Mouse (Mus musculus) CD4-positive, CD25-positive, alpha-beta regulatory T cell, adult 2 months (primary cell): ENCODE measurements around the gene Frmd8.

Experiments
- DNase-seq: peaks from one replicate; pipeline ENCODE4 v3.0.0-alpha.2; 2012; ENCODE audit warnings: low read depth, low spot score

The Frmd8 gene

DNA sequence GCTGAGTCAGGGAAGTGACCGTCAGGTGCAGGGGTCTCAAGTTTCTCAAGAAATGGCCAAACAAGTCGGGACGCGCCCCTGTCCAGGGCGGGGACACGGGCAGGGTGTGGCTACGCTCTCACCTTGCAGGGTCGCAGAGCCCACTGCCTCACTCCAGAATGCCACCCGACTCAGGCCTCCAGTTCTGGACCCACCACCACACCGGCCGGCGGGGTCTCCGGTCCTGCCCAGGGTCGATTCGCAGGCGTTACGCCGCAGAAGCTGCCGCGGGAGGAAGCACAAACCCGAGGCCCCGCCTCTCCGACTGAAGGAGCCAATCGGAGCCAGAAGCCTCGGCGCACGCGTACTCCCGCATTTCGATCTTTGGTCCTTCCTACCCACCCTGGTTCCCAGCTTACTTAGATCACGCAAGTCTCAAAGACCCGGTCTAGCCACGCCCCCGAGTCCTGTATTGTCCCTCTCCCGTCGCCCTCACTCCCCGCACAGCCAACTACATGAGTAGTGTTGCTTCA lies at the start of gene Frmd8:
Gene Frmd8, minus strand, starts transcription at position 306 of the 512 bp plus-strand sequence.
- peak; percentile 97 for DNase-seq

DNA sequence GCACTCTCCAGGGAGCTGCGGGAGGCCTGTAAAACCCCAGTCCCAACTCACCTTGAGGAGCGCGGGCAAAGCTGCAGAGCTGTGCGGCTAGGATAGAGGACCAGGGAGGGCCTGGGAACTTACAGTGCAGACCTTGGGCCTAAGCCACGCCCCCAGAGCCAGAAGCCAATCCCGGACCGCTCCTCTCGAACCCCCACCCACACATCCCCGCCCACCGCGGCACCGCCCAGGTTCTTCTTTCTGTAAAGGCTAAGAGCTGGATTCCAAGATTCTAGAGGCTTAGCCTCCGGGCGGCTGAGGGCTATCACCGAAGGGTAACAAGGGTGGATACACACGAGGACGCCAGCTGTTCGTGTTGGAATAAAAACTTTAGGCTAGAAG lies 49.6 kb upstream of the Frmd8 start, which contains the start of gene Cdc42ep2:
Gene Cdc42ep2, minus strand, starts transcription at position 104 of the 381 bp plus-strand sequence.
- DNase-seq: peak; percentile 95

GRCm38 (mm10) chr19:5923990-5924712 lies 49.1 kb upstream of the Frmd8 start:
- peak; percentile 89 for DNase-seq

GRCm38 (mm10) chr19:5922963-5923362 lies 47.9 kb upstream of the Frmd8 start:
- DNase-seq: no peak

DNA sequence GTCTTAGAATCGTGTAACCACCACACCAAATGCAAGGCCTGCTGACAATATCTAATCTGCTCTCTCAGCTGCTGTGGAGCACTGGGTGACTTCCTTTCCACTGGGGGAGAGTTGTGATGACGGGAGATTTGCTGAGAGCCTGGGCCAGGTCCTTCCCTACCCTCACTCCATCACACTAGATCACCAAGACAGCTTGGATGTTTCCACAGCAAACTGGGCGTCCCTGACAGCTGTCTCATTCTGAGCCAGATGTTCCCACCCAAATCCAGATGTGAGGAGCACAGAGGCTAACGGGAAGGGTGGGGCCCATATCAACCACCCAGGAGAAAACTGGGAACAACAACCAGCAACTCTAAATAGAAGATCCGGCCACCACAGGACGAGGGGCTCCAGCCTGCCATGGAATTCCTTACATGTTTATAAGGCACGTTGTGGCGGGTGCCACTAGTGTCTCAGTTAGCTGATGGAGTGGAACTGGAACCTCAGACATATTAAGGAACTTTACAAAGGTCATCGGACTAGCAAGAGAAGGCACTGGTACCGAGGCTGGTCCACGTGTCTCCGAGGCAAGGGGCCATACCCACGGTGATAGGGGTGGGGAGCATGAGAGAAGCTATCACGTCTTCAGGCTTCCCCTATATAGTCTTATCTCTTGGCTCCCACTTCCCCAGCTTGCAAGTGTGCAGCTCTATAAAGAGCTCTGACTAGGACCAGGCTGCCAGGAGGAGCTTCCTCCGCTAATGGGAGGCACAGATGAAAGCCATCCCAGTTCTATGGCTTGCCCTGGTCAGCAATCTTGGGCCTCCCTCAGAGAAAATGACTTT lies 47.3 kb upstream of the Frmd8 start:
- no peak for DNase-seq

GRCm38 (mm10) chr19:5921715-5922114 lies 46.6 kb upstream of the Frmd8 start:
- no peak for DNase-seq

- DNase-seq: no peak
Measured at GRCm38 (mm10) chr19:5913007-5913719, 38.1 kb upstream of the Frmd8 start, which contains the start of gene Dpf2. Gene Dpf2 (minus strand): TSS chr19:5913010.

DNA sequence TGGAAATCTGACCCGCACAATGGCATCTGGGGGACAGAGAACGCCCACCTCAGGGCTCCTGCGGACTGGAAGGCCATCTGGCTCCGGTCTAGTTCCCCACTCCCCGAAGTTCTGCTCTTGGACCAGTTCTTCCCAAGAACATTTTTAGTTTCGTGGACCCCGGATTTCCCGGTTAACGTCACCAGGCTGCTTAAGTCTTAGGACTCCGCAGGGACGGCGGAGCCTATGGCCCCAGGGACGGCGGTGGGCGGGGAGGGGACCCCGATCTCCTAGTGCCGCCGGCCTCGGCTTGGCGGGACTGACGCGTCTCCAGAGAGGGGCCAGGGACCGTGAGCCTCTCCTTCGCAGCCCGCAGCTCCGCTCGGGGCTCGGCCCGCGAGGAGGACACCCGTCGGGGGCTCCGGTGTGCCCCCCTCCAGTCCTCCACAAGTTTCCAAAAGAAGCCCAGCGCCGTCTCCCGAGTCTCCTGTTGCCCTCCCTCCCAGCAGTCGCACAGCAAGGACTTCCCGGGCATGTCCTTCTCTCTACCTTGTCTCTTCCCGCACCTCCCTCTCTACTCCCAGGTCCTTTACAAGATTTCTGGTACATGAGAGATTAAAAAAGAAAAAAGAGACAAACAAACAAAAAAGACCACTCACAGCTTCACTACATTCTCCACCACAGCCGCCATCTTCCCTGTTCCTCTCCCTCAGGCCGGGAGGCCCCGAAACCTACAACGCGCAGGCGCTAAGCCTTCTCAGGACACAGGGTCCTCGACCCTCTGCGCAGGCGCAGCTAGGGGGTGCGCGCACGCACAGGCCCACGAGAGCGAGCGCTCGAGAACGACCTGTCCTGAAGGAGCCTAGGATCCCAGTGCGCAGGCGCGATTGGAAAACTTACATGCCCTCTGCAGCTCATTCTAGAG lies 37.3 kb upstream of the Frmd8 start:
- DNase-seq: peak; percentile 100

DNA sequence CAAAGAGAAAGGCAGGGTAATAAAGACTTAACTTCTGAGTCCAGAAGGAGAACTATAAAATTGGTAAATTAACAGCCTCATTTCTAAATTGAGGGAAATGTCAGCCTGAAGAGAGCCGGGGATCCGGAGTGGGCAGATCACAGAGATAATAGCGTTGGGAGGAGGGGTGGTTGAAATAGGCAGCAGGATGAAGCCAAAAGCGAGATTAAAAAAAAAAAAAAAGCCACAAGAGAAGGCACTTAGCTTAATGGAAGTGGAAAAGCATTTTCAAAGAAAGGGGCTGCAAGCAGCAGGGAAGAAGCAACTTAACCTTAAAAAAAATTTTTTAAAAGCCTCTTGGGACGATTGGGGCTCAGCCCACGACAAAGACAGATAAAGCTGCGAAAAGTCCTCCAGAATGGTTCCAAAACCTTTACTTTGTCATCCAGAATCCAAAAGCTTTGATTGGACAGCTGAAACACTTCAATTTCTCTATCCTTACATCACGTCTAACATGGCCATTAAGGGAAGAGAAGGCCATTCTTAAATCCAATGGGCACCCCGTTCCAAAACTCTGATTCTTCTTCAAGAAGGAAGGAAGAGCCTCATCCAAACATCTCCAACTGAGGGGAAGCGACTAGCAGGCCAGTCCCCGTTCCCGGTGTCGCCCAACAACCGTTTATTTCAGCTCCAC lies 36.5 kb upstream of the Frmd8 start:
- DNase-seq: peak; percentile 20

DNA sequence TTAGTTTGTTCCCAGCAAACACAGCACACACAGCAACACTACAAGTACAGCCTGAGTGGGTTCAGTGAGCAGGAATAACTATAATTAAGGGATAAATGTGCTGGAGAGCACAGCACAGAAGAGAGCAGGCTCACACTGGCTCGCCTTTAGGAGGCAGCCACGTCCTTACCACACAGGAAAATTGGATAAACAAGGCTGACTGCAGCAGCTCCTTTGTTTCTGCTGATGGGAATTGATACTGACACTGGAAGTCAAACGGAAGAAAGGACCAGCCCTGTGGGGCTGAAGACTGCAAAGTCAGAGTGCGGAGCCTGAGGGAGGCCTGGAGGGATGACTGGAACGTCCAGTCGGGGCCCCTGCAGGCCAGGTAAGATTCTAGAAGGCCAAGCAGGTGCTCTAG lies 35.1 kb upstream of the Frmd8 start:
- no peak for DNase-seq

GRCm38 (mm10) chr19:5907275-5907674 lies 32.2 kb upstream of the Frmd8 start:
- no peak for DNase-seq

- peak; percentile 93 for DNase-seq
Measured at GRCm38 (mm10) chr19:5894002-5894678, 19.1 kb upstream of the Frmd8 start, which contains the start of gene Tigd3. Gene Tigd3 (minus strand): TSS chr19:5894149.

- DNase-seq: peak; percentile 23
Measured at GRCm38 (mm10) chr19:5893282-5894001, 18.4 kb upstream of the Frmd8 start.

DNA sequence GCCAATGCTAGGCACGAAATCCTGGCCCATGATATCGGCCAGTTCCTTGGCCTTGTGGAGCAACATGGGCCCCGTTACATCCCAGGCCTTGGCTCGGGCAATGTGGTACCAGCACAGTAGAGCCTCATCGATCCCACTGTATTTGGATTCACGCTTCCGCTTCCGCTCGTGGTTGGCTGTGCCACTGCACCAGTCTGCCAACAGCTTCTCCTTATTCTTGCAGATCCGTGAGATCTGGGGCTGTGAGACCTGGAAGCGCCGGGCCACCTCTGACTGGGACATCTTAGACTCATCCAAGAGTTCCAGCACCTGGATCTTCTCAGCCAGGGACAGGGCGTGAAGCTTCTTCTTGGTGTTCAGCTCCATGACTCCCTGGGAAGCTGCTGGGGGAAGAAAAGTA lies 17.7 kb upstream of the Frmd8 start:
- no peak for DNase-seq

- DNase-seq: no peak
Measured at GRCm38 (mm10) chr19:5892262-5892661, 17.2 kb upstream of the Frmd8 start.

GRCm38 (mm10) chr19:5891521-5892258 lies 16.6 kb upstream of the Frmd8 start:
- no peak for DNase-seq

DNA sequence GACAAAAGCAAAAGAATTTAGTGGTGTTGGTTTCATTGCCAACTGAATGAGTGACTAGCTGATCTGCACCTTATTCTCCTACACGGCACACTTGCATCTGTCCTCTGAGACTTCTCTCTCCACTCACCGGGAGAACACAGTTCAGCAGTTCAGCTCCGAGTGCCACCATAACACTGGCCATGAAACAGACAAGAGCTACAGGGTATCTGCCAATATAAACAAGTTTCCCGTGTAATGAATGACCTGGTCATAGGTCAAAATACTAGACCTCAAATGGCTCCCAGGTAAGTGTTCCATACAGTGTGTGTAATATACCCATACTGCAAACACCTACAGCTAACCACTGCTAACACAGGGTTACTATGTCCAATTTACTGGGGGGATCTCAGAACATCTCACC lies 14.1 kb upstream of the Frmd8 start:
- DNase-seq: no peak

DNA sequence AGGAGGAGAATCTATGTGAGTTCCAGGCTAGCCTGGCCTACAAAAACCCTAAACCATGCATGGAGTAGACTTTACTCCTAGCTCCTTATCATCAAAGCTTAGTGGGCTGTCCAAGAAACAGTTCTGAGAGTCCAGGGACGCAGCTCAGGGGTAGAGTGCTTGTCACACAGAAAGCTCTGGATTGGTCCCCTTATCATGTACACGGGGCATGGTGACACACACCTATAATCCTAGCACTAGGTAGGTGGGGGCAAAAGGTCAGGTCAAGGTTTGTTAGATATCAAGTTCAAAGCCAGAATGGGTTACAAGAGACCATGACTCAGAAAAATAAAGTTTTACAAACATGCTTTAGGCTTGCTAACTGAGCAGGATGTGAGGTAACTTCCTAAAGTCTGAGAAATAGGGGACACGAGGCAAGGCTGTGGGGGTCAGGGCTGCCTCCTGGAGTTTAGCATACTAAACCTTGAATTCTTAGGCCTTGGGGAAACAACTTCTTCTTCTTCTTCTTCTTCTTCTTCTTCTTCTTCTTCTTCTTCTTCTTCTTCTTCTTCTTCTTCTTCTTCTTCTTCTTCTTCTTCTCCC lies 12.3 kb upstream of the Frmd8 start:
- no peak for DNase-seq
